Mouse (Mus musculus) adrenal gland, adult 18-20 months (tissue): ENCODE data around the gene Ebf3. TPM values are rescaled to one million over a fixed set of nuclear protein-coding genes. Genes with fewer than 3 reads are reported as not detected.

ENCODE experiments used
- DNase-seq, 2 experiments: peaks; one replicate each; pipeline ENCODE4 v3.0.0; 2021 to 2022; ENCODE audit warnings: low spot score in 2 of 2
- total RNA-seq, 2 experiments: library from RNA; stranded (reverse); gene quantifications; 1 replicate in 1 of 2; 2 replicates in 1 of 2; pipeline ENCODE4 v1.2.3; 2021

The Ebf3 gene
- total RNA-seq, 2 experiments from 2014 or later: 2.6 to 12.3 TPM

DNA sequence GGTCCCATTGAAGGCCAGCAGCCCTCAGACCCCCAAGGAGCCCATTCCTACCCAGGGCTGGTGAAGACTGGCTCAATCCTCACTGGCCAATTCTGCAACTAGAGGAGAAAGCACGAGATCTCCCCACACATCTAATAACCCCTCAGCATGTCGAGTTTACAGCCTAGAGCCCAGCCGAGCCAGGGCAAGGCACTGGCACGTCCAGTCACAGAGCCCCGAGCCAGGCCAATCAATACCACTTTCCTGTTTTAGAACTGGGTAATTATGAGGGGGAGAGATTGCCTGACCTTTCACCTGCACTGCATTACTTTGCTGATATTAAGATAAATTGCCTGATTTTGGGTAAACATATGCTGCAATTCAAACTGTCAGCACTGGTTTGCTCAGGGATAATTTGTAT lies 105.7 kb downstream of the Ebf3 start:
- DNase-seq: no peak

DNA sequence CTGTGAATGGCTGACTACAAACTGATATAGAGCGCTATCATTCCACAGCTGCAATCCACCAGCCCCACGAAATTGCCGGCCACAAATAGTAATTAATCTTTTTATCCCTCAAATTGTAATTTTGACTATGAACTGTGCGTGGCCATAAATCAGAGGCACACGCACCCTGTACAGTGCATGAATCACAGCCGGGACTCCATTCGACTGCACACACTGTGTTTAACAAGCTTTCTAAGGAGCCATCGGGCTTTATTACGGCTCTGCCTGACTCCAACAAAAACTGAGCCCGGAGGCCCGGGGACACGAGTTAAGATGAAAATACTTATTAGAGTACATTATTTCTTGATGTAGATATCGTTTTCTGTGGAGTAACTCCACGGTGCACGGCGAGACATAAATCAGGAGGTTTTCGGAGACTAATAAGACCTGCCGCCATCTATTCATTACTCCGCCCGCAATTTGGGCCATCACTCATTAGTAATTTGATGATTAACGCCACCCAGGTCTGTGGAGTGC lies 107.4 kb downstream of the Ebf3 start:
- no peak for DNase-seq

DNA sequence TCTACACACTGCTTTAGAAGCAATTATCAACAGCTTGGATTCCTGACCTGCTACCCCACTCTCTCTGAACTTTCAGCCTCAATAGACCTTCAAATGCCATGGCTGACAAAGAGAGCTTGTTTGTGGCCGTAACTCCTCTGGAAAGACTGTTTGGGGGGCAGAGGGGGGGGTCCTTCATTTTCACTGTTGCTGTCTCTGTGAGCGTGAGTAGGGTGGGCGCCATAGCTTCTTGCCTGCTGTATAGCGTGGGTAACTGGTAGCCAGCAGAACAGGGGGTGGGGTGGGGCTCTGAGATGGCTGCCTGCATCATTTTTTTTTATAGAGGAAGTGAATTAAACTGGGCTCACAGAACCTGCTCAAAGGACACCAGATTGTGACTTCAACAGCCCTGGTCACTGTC lies 114.7 kb downstream of the Ebf3 start:
- DNase-seq: no peak

DNA sequence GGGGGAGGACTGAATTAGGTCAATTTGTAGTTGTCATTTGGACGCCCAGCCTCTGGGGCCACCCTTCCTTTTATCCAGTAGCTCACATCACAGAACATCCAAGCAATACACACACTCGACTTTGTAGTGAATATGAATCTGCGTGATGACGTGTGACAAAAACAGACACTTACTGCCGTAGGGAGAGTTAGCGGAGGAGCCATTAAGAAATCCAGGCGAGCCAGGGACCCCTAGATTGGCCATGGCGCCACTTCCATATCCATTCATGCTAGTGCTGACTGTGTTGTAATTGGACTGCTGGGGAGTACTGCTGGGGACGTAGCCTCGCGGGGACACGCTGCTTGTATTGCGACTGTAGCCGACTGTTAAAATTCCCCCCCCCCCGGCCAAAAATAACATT lies 115.3 kb downstream of the Ebf3 start:
- no peak for DNase-seq

DNA sequence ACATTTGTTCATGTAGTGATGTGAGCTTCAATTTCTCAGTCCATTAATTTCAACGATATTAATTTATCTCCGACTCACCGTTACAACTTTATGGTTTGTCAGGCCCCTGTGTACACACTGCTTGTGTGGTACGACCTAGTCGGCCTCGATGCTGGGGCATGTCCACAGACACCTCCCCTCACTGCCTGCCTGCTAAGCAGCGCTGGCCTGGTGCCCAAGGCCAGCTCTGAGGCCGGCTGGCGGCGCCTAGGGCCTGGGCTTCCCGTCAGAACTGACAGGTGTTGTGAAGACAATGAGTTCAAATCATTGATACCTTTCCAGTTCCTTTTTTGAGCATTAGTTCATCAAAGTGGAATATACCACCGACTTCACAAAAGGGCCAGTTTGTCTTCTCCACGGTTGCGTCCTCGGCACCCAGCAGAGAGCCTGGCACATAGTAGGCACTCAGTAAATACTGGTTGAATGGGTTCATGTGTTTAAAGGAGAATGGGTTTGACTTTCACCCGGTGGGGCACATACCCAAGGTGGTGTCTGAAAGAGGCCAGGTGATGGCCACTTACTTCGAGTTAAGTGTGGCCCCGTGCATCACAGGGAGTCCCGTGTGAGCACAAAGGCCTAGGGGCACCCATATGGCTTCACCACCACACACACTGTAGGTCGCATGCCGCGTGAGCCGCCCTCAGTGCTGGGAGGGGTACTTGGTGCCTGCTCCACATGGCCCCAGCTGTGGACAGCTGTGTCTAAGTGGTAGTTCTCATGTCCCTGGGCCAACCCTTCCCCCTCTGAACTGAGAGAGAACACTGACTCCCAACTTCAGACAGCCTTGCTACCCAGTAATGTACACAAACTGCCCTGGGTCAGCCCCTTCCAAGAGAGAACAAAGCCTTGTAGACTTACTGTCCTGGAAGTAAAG lies 116.9 kb downstream of the Ebf3 start:
- DNase-seq: peak; percentile 27 to 28

DNA sequence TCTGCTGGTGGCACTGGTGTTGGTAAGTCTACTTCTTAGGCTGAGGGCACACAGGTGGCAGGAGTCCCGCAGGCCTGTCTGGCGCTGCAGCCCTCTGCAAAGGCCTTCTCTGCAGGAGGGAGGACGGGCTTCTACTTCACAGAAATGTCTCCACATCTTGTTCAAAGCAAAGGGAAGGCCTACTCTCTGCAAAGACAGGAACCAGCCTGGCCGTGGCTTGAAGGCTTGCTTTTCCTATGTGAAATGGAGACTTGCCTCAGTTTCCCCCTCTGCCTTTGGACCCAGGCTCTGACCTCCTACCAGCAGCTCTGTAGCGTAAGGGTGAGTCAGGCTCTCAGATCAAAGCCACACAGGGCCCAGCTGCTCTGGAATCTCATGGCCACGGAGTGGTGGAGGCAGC lies 117.7 kb downstream of the Ebf3 start:
- no peak for DNase-seq

DNA sequence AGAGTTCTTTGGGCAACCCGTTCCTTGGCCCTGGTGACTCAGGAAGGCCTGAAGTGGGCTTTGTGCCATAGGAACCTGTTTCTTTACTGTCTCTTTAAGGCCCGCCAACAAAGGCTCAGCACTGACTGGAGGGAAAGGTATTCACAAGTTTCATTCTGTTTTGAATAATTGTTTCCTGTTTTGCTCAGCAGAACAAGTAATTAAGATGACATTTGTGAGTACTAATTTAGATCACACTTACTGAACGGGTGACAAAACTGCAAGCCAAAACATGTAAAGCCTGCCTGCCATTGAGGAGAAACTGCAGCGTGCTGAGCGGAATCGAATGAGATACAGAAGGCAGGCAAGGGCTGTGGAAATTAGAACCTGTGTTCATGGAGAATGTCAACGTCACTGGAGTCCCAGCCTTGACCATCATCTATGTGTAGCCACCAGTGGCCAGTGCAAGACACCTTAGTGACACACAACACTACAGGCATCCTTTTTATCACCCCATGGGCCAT lies 121.4 kb downstream of the Ebf3 start:
- DNase-seq: no peak

DNA sequence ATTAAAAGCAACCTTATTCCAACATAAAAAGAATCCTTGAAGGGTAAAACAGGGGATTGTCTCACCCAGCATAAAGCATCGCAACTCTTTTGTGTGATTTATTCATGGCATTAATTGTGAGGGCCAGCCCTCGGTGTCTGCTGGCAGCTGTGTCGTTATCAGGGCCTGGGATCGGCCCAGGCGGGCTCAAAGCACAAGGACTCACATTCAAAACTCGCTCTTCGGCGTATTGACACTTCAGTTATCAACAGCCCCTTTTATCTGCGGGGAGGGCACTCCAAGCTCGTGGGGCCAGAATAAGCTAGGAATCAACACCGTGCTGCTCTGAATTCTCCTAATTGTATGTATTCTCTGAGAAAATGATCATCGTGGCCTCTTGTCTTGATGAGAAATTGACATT lies 122.4 kb downstream of the Ebf3 start:
- no peak for DNase-seq

DNA sequence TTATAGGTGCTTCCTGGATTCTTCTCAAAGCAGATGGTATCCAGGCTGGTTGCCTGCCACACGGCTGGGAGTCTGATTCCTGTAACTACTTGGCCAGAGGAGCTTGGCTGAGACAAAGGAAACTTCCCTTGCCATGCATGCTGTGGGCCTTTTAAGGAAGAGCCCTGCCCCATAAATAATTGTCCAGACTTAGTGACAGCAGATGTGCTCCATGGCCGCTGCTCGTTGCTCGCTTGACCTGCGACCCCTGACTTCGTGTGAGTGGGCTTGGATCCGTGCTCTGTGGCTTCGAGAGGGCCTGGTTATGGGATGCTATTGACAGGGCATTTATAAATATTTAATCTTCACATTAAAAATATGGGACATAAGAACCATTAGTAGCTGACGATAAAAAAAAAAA lies 142.0 kb downstream of the Ebf3 start:
- no peak for DNase-seq

DNA sequence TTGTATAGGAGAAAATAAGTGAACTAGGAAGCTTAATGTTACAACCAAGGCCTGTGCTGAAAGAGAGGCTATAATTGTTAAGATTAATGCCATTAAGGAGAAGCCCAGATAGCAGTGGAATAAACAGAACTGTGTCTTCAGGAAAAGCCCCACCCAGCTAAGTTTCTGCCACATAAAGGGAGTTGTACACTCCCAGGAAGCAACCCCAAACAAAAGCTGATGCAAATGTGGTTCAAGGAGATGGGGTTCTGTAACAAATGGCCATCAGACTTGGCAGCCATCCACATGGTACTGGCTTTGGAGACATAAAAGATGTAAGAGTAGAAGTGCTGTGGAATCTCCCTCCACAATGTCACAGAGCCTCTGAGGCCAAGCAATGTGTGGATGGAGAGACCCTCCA lies 155.2 kb downstream of the Ebf3 start:
- DNase-seq: no peak

DNA sequence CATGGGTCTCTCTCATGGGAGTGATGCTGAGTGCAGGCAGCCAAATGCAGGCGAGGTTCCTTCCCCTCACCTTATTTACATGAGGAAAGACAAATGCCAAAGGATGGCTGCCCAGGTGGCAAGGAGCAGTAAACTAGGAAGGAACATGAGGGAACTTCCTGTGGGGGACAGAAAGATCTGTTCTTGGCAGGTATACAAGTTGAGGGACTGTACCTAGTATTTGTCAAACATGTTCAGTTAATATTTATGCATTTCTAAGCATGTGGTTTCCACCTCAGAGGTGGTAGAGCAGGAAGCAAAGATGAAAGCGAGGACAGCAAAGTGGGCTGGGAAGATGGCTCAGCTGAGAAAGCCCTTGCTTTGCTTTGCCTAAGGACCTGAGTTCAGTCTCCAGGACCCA lies 159.6 kb downstream of the Ebf3 start:
- no peak for DNase-seq

DNA sequence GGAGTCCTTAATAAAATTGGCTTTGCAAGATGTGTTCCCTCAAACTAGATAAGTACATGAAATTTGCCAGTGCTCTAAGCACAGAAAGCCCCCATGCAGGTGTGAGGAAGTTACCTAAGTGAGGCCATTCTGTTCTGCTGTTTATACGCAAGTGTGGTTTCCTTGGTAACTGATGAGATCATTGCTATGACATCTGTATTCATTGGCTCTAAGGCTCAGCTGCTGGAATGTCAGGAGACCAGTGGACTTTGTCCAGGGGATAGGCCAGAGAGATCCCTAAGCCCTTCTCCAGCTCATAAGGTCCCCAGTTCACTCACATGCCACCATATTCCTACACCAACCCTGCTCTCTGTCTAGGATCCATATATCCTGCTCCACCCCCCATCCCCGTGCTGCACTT lies 162.4 kb downstream of the Ebf3 start:
- DNase-seq: no peak

DNA sequence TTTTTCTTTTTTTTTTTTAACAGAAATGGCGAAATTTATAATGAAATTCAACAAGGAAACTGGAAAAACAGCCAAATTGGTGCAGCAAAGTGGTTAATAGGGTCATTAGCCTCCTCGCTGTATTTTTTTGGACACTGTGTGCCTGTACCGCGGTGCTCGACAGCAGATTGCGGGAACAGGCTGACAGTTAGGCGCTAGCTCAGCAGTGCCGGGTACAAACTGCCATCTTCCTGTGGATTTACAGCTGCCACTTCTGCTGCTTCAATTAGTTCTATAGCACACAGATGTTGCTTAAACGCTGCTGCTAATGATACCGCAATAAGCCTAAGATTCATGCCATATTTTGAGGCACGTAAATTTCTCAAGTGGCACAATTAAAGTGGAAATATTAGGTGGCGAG lies 167.1 kb downstream of the Ebf3 start:
- no peak for DNase-seq

Other genes starting within 250 kb of the Ebf3 start
- gene 9430038I01Rik, start 96.3 kb upstream of the Ebf3 start, total RNA-seq: 1 to 10 TPM; 6.2 to 9.1 TPM
- gene Glrx3, start 123.2 kb upstream of the Ebf3 start, total RNA-seq: 100 to 1,000 TPM; 105 to 114 TPM